Mouse (Mus musculus) gastrocnemius, postnatal 10 days (tissue): ENCODE results near the gene Upk1a. TPM values are rescaled to one million over a fixed set of nuclear protein-coding genes. Genes with fewer than 3 reads are reported as not detected.

Experiments
- DNase-seq: peaks from one replicate; pipeline ENCODE4 v3.0.0; 2021; ENCODE audit warnings: mixed read lengths
- microRNA-seq, 2 experiments: library from miRNA; unstranded; fragments of <30 nt; microRNA quantifications; one replicate each; pipeline ENCODE4 v1.2.0; 2021
- total RNA-seq, 2 experiments: library from RNA; stranded (reverse); gene quantifications; 2 replicates each; pipeline ENCODE4 v1.2.3; 2021

Gene Upk1a
- total RNA-seq, 2 experiments from 2014 or later: 0.16 to 0.29 TPM

DNA sequence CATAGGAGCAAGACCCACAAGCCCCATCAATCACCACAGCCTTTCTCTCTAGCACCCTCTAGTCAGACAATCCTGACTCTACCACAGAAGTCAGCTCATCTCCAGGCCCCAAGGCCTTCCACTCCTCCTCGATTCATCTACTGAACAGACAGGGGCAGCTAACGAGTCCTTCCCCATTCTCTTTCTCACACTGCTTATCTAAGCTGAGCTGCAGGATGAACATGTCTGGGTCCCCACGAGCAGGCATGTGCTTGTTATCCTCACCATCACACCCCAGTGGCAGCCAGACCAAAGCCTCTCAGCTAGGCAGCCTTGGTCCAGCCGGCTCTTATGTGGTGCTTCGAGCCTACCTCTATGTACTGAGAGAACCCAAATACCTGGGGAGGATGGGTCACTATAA is 40.3 kb downstream of the Upk1a start:
- no peak for DNase-seq

DNA sequence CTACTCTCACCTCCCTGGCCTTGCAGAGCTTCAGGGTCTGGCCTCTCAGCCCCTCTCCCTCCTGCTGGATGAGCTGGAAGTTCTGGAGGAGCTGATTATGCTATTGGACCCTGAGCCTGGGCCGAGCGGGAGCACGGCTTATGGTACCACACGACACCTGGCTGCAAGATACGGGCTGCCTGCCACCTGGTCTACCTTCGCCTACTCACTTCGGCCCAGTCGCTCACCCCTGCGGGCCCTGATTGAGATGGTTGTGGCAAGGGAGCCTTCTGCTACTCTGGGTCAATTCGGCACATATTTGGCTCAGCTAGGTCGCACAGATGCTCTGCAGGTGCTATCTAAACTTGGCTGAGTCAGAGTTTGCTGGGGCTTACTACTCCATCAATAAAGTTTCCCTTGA is 45.1 kb downstream of the Upk1a start:
- DNase-seq: no peak

DNA sequence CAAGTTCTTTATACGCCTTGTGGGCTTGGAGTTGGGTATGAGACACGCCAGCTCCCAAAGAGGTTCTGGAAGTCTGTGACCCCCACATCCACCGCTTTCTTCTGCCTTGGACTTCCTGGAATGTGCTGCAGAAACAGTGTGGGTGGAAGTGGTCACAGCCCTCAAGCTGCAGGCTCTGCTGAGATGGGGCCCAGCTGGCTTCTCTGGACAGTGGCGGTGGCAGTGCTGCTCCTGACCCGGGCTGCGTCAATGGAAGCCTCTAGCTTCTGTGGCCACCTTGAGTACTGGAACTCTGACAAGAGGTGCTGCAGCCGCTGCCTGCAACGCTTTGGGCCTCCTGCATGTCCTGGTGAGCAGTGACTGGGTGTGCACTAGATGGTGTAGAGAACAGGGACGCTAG is 46.6 kb downstream of the Upk1a start:
- no peak for DNase-seq

DNA sequence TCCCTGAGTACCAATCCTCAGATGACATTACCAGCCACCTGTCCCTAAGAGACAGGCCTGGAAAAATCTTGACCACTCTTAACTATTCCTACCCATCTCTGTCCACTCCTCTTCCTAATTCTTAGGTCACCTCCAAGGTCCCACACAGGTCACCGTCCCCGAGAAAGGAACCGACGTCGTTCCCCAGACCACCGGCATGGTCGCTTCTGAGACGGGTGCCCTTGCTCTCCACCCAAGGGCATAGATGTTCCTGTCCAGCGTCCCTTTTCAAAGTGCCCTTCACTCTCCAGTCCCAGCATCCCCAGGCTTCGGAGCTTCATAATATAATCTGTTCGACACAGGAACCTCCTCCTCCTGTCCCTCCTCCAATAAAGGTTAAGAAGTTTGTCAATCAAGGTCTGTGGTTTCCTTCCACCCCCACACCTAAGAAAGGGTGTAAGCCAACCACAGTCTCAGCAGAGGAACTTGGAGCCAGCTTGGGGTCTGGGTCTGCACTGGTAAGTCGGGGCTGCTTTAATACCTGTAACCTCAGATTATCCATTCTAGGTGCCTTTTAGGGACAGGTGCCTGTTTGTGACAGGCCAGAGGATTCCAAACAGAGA is 47.6 kb downstream of the Upk1a start, which contains the start of gene Igflr1:
Gene Igflr1, plus strand, starts transcription at position 458 of the 602 bp plus-strand sequence.
- no peak for DNase-seq

DNA sequence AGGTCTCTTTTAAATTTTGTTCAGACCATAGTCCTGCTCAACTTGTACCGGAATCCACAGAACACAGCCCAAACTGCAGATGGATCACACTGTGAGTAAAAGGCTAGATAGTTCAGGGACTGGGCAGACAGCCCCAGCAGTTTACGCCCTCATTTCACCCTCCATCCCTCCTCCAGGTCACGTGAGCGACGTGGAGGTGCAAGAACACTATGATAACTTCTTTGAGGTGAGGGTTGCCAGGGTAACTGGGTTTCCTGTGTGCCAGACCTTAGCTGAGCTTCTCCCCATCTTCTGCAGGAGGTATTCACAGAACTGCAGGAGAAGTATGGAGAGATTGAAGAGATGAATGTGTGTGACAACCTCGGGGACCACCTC is 48.8 kb downstream of the Upk1a start:
- no peak for DNase-seq

DNA sequence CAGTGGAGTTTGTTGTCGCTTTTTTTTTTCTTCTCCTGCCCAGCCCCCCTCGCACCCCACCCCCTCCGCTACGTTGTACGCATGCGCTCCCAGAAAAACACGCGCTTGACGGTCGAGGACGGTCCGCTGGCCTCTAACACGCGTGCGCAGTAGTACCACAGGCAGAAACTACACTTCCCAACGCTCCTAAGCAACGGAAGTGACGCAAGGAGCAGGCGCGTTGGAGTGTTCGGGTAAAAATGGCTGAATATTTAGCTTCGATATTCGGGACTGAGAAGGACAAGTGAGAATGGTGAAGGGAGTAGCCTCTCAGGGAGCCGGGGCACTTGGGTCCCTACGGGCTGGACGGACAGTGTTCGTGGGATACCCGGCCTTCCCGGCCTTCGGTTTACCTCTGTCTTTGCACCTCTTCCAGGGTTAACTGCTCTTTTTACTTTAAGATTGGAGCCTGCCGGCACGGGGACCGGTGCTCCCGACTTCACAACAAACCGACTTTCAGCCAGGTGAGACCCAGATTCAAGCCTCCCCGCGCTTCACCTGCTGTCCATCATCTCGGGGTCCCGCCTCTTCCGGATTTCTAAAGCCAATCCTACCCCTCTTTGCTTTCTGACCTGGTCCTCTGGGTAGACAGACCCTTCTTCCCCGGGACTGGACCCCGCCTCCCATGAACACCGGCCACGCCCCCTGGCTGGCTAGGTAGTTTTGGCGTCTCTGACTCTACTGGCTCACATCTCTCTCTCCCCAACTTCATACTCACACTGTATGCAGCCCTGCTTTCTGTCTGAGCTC is 49.3 kb downstream of the Upk1a start, which contains the start of the genes U2af1l4, Gm49396 and Psenen:
Gene U2af1l4, plus strand, starts transcription at position 185 of the 789 bp plus-strand sequence.
Gene Gm49396, plus strand, starts transcription at position 228 of the 789 bp plus-strand sequence.
Gene Psenen, minus strand, starts transcription at position 511 of the 789 bp plus-strand sequence.
- DNase-seq: peak; percentile 95

DNA sequence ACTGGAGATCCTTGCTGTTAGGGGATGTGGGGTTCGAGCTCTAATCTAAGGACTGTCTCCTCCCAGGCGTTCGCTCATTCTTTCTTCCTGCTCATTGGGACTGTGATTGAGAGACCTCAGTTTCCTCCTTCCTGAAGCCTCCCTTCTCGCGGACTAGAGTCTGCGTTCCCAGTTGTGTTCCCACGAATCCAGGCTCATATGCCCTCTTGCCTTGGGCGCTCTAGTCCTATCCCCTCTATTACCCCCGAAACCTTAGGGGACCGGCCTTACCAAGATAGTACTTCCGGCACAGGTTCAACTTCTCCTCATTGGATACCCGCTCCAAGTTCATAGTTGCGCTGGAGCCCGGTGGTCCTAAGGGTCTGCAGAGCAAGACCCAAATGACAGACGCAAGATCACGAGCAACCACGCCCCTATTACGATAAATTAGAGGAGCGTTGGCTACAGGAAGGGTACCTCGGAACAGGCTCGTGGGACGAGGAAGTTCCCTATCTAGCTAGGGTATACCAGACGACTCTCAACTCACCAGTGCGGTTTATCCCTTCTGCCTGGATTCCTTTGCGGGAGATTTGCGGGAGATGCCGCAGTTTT is 50.0 kb downstream of the Upk1a start:
- DNase-seq: no peak

DNA sequence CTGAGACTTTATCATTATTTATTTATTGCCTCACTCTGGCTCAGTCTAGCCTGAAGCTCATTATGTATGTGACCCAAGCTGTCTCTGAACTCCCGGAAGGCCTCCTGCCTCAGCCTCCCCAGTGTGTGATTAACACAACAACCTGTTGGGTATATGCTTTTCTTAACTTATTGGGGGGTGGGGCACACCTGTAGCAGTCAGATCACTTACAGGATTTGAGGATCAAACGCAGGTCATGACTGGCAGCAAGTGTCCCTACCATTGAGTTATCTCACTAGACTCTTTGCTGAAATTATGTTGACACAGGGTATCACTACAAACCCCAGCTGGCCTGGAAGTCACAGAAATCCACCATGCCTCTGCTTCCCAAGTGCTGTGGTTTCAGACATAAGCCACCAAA is 52.4 kb downstream of the Upk1a start:
- no peak for DNase-seq

DNA sequence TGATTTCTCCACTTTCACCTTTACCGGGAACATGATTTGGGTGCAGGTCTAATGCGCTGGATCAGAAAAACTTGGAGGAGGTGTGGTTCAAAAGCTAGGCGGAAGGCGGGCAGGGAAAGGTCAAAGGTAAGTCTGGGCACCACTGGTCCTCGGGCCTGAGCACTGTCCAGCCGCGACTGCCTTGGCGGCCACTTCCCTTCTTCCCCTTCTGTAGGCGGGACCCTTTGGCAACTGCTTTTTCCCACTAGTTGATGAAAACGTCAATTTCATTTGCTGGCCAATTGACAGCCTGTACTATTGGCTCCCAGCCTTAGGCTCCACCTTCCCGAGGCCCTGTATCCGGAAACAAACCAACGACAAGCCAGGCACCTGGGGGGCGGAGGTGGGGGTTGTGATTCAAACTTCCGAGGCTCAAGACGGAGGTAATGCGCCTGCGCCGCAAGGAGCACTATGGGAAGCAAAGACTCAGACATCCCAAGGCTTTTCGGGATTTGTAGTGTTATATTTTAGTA is 53.1 kb downstream of the Upk1a start, which contains the start of gene Lin37:
Gene Lin37, minus strand, starts transcription at position 396 of the 512 bp plus-strand sequence.
- DNase-seq: peak; percentile 89

DNA sequence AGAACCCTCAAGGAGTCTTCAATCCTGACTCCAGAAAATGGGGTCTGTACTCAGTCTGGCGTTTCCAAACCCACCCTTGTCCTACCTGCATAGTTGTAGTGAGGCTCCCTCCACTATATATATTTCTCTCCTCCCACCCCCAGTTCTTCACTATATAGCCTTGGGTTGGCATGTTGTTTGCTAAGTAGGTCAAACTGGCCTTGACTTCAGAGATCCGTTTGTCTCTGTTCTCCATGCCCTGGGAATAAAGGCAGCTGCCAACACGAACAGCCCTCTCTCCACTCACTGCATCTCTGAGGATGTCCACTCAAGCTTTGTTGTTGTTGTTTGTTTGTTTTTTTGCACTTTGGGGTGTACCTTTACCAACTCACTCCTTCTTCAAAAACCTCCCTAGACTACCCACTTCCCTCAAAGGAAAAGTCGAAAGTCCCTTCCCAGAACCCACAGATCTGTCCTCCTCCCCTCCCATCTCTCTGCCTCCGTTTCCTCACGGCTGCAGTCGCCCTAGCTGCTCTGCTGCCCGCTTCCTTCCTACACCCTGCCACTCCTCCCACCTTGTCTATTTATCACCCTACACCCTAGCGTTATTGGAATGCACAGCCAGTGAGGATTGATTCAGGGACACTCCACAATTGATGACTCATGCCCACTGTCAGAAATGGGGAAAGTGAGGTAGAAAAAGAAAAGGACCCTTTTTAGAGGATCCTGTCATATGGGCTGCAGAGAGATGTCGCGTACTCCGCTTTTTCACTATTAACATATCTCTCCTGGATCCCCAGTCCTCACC is 53.8 kb downstream of the Upk1a start:
- DNase-seq: no peak

DNA sequence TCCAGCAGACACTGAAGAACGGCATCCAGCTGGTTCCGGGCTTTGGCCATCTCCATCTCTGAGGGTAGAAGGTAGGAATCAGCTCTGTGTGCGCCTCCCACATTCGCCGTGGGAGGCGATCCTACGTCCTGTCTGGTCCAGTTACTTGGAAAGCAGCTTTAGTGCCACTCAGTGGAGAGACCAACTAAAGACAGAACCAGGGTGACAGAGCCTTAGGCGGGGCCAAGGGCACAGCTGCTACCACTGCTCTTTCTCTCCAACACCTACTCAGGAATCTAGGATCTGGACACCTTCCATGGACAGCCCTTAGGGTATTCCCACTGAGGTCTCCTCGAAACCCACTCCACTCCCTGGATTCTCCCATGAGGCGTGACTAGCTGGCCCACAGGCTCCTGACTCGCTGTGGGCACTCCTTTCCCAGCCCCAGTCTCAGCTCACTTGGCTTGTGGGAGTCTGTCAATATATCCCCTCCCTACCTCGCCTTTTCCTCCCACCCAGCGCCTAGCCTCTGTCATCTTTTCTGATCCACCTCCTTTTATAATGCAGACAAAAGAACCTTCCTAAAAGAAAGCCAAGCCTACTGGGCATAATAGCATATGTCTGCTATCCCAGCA is 54.6 kb downstream of the Upk1a start:
- no peak for DNase-seq

DNA sequence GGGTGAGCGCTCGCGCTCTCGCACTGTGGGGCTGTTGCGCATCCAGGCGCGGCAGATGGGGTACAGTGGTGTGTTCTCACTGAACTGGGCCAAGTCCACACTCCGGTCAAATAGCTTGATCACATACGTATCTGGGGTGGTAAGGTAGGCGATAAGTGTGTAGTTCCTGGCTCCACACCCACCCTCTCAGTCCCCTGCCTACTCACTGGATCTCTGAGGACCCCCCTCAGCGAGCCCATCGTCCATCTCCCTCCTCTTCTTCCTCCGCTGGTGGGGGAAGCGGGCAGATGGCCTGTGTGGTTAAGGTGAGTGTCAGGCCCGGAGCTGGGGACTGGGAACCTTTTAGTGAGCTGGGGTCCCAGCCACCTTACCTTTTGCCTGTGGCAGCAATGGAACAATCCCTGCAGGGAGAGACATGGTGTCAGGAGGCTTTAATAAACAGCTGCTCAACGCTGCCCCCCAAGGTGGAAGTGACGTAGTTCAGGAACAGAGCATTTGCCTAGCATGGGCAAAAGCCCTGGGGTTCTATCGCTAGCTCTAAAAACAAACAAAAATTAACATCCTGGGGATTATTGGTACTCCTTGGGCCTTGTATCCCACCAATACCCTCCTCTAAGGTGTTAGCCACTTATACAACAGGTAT is 55.6 kb downstream of the Upk1a start:
- no peak for DNase-seq

DNA sequence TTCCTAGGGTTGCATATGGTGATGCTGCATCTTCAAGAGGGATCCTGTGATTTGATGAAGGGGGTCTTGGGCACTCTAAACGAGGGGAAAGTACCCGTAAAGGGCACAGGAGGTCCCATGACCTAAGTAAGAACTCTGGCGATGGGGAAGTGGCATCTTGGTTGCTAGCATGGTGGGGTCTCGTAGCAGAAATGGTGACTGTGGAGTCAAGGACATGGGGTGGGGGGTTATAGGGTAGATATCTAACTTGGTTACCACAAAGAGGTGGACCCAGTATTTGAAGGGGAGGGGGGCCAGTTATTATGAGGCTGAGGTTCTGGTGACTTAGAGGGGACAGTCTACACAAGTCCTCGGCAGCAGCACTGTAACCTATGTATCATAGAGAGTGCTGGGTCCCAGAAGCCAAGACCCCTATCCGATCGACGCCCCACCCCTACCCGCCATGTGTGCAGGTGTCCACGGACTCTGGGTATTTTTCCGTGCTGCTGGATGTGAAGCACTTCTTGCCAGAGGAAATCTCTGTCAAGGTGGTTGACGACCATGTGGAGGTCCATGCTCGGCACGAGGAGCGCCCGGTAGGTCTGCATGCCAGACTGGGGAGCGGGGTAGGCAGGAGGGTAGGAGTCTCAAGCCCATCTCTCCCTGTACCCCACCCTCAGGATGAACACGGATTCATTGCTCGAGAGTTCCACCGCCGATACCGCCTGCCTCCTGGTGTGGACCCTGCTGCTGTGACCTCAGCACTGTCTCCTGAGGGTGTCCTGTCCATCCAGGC is 58.6 kb downstream of the Upk1a start:
- DNase-seq: no peak

Small RNA genes lying within 50 kb of the gene (microRNA-seq; reads per million reads assigned to microRNA genes)
- gene Mir3569: 0 to 0.32 reads per million in 2 experiments

Other genes with a start within 250 kb of the Upk1a start
- gene Tyrobp, start 199.1 kb downstream of the Upk1a start, total RNA-seq: 10 to 100 TPM; 11.9 to 22.2 TPM
- gene Hcst, start 193.0 kb downstream of the Upk1a start, total RNA-seq: under 1 TPM; 0.66 to 0.72 TPM
- under 1 TPM; 0.14 to 0.45 TPM for gene Nfkbid, start 191.1 kb downstream of the Upk1a start, total RNA-seq
- 1 to 10 TPM; 3.3 to 4.4 TPM for gene Aplp1, start 167.3 kb downstream of the Upk1a start, total RNA-seq
- gene Kirrel2, start 155.2 kb downstream of the Upk1a start, total RNA-seq: not detected
- not detected for gene Nphs1, start 154.5 kb downstream of the Upk1a start, total RNA-seq
- not detected for gene Prodh2, start 119.2 kb downstream of the Upk1a start, total RNA-seq
- 1 to 10 TPM; 3.2 to 4.8 TPM for gene Arhgap33, start 77.8 kb downstream of the Upk1a start, total RNA-seq
- gene Hspb6, start 60.7 kb downstream of the Upk1a start, total RNA-seq: 100 to 1,000 TPM; 304 to 323 TPM
- gene Proser3, start 60.5 kb downstream of the Upk1a start, total RNA-seq: 1 to 10 TPM; 3.8 to 6.2 TPM
- gene Lin37, start 53.0 kb downstream of the Upk1a start, total RNA-seq: 10 to 100 TPM; 11.0 to 16.3 TPM
- gene U2af1l4, start 49.5 kb downstream of the Upk1a start, total RNA-seq: 10 to 100 TPM; 56.3 to 57.5 TPM
- 1 to 10 TPM; 1.5 to 2.3 TPM for gene Gm49396, start 49.5 kb downstream of the Upk1a start, total RNA-seq
- gene Psenen, start 49.2 kb downstream of the Upk1a start, total RNA-seq: 100 to 1,000 TPM in 1 of 2 experiments, 10 to 100 TPM in 1; 93.7 to 104 TPM
- 1 to 10 TPM; 1.4 to 2.3 TPM for gene Igflr1, start 47.4 kb downstream of the Upk1a start, total RNA-seq
- gene Kmt2b, start 24.1 kb downstream of the Upk1a start, total RNA-seq: 10 to 100 TPM; 21.4 to 26.8 TPM
- not detected for gene Zbtb32, start 13.9 kb downstream of the Upk1a start, total RNA-seq
- gene Cox6b1, start 13.3 kb upstream of the Upk1a start, total RNA-seq: 1,000 to 10,000 TPM; 1,178 to 1,379 TPM
- gene Etv2, start 23.0 kb upstream of the Upk1a start, total RNA-seq: not detected
- 10 to 100 TPM; 42.4 to 44.4 TPM for gene Rbm42, start 37.5 kb upstream of the Upk1a start, total RNA-seq
- 1 to 10 TPM; 3.7 to 5.7 TPM for gene Haus5, start 52.1 kb upstream of the Upk1a start, total RNA-seq
- gene Pmis2, start 58.8 kb upstream of the Upk1a start, total RNA-seq: 1 to 10 TPM; 1.3 to 1.5 TPM
- not detected for gene 2200002J24Rik, start 86.1 kb upstream of the Upk1a start, total RNA-seq
- gene Atp4a, start 99.4 kb upstream of the Upk1a start, total RNA-seq: not detected
- gene Tmem147, start 116.7 kb upstream of the Upk1a start, total RNA-seq: 100 to 1,000 TPM; 166 to 178 TPM
- not detected for gene Gapdhs, start 130.8 kb upstream of the Upk1a start, total RNA-seq
- gene Sbsn, start 138.6 kb upstream of the Upk1a start, total RNA-seq: 1 to 10 TPM; 3.5 to 5.8 TPM
- gene Dmkn, start 150.9 kb upstream of the Upk1a start, total RNA-seq: under 1 TPM in 1 of 2 experiments, not detected in 1; 0.33 TPM
- 1 to 10 TPM; 3.4 to 6.0 TPM for gene Krtdap, start 175.0 kb upstream of the Upk1a start, total RNA-seq
- 1 to 10 TPM in 1 of 2 experiments, under 1 TPM in 1; 0.56 to 1.2 TPM for gene Ffar2, start 210.9 kb upstream of the Upk1a start, total RNA-seq
- not detected for gene Ffar3, start 243.3 kb upstream of the Upk1a start, total RNA-seq
- not detected for gene Ffar1, start 248.7 kb upstream of the Upk1a start, total RNA-seq